Mouse (Mus musculus) erythroblast, embryonic 14.5 days (primary cell): Measurements from ENCODE around the gene Rcc1l.

Source experiments
- GATA1 ChIP-seq: IDR thresholded peaks from 2 replicates; pipeline ENCODE4 v1.6.1; 2012; ENCODE audit warnings: low read length, inconsistent platforms, mixed read lengths
- TAL1 ChIP-seq: IDR thresholded peaks from 3 replicates; pipeline ENCODE4 v1.6.1; 2012; ENCODE audit warnings: low read length, inconsistent platforms, mixed read lengths

- TF ChIP-seq GATA1 (no peak), TAL1 (no peak)
These were observed 3.4 kb downstream of the Rcc1l start for GRCm38 (mm10) chr5:134173206-134173605.
